Mouse (Mus musculus): ENCODE data around the gene Gsto1. TPM values are rescaled to one million over a fixed set of nuclear protein-coding genes. Genes with fewer than 3 reads are reported as not detected.

Gene Gsto1
- polyA plus RNA-seq, 1 experiment = 508 TPM

- no peak for DNase-seq (ENCODE audit: low spot score)
Measured at GRCm38 (mm10) chr19:47890489-47891130, 35.8 kb downstream of the Gsto1 start.

DNA sequence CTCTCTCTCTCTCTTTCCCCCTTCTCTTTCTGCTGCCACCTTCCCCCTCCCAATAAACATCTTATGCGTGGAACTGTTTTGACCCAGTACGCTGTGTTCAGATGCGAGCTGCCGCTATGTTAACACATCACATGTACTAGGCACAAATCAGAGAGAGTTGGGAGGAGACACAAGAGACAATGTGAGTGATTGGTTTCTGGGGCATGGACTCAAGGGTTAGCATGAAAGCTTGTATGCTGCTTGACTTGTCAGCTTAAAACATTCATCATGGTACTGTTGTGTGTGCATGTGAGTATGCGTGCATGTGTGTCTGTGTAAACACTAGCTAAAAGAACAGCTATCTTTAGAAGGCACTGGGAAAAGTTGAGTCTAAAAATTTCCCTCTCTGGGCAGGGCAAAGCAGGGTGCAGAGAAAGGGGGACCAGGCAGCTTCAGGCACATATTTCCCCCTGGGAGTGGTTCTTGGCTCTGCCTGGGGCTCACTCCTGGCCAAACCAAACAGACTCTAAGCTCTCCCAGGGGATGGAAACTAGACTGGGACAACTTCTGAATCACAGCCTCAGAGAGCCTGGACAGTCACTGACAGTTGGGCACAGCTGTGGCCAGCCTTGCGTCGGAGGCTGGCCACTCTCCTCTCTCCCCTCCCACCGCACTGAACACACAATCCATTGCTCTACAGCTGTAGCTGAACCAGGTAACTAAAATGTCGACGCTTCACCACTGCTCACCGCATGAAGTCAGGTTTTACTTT is 37.0 kb downstream of the Gsto1 start:
- DNase-seq (ENCODE audit: low spot score) = no peak

DNA sequence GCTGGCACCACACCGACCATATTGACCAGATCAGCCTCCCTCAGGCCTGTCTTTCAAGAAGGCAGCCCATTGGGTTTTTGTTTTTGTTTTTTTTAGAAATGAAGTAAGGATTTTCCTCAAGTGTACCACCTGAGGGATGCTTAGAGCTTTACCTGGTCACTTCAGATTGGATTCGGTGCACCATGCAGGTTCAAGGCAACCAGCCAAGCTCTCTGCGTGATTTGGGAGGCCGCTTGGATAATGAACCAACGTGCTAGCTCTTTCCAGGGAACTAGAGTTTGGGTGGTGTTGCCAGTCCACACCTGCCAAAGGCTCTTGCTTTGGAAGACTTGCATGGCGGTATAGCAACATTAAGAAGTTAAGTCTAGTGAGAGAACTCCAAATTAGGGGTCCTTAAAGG is 38.3 kb downstream of the Gsto1 start:
- no peak for DNase-seq (ENCODE audit: low spot score)

GRCm38 (mm10) chr19:47898472-47899079 is 43.8 kb downstream of the Gsto1 start:
- no peak for DNase-seq (ENCODE audit: low spot score)

- DNase-seq (ENCODE audit: low spot score) = no peak
Measured at GRCm38 (mm10) chr19:47900012-47900411, 45.2 kb downstream of the Gsto1 start.

- no peak for DNase-seq (ENCODE audit: low spot score)
Measured at GRCm38 (mm10) chr19:47900558-47900957, 45.8 kb downstream of the Gsto1 start.

DNA sequence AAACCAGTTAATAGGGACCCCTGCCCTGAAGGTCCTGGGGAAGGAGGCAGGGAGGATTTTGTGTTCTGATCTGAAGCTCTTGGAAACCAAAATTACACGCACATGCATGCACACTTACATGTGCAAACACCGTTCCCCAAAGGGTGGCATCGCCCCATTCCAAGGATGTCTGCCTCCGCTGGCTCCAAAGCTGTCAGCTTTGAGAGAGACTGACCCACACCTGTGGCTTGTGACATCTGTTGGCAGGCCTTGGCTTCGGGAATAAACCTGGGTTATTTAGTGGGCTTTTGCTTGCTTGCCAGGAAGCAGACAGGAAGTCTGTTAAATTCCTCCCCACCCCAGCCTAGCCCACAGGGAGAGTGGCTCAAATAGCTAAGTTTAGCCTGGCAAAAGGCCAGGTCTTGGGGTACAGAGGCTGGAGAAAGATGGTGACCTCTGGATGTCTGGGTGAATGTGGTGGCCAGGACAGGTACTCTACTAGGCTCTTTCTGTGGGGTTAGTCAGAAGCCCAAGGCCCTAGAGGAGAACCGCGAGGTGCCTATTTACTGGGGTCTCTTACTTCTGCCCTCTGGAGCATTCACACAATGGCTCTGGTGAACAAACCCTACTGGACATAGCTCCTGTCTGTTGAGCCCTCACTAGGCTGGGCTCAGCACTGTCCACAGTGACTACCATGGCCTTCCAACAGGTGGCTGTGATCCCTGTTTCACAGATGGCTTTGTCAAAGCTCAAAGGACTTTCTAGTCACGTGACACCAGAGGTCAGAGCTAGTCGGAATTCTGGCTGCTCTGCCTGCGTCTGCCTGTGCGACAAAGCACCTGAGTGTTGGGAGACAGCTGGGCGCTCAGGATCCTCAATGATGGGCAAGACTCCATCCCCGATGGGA is 47.8 kb downstream of the Gsto1 start:
- DNase-seq (ENCODE audit: low spot score) = no peak

DNA sequence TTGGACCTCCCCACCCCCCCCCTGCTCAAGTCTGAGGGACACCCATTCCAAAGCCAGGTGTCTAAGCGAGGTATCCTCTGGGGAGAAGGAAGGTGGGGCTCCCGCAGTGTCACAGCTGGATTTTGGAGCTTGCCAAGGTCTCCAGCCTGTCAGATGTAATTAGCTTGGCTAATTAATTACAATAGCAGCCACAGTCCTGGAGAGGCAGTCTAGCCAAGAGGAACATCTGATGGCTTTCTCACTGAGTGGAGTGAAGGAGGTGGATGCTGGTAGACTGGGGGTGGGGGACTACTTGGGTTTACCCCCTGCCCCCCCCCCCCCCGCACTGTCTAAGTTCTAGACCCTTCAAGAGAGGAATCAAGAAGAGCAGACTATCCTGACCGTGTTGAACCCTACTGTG is 48.9 kb downstream of the Gsto1 start:
- no peak for DNase-seq (ENCODE audit: low spot score)

- no peak for DNase-seq (ENCODE audit: low spot score)
Measured at GRCm38 (mm10) chr19:47905081-47905480, 50.3 kb downstream of the Gsto1 start.

DNA sequence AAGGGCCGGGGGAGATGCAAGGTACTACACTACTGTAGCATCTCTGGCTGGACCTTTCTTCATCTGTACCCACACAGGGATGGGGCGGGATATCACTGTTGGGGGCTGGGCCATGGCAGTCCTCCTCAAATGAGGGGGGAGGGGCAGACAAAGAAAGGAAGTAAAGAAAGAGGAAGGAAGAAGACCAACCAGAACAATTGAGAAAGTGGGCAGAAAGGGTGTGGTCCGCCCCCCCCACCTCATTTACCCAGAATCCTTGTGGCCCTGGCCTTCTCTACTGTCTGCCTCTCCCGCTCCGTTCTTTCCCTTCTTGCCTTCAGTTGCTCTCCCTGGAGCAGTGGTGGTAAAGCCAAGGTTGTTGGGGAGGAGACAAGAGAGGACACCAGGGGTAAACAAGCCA is 50.8 kb downstream of the Gsto1 start:
- no peak for DNase-seq (ENCODE audit: low spot score)

DNA sequence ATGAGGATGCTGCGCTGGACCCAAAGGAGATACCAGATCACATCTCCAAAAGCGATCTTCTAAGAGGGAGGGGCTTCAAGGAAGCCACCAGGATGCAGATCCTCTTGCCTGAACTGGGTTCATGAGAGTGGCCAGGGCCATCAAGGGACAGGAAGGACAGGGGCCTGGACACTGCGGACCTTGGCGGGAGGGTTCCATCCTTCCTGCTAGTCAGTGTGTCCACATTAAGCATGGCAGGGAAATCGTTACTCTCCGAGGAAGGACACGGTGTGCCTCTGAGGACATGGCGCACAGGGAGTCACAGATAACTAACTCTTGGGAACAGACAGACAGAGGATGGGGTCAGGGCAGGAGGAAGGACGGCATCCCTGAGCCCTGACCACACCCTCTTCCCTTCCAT is 52.8 kb downstream of the Gsto1 start:
- no peak for DNase-seq (ENCODE audit: low spot score)

GRCm38 (mm10) chr19:47908961-47909371 is 54.2 kb downstream of the Gsto1 start:
- DNase-seq (ENCODE audit: low spot score) = no peak

DNA sequence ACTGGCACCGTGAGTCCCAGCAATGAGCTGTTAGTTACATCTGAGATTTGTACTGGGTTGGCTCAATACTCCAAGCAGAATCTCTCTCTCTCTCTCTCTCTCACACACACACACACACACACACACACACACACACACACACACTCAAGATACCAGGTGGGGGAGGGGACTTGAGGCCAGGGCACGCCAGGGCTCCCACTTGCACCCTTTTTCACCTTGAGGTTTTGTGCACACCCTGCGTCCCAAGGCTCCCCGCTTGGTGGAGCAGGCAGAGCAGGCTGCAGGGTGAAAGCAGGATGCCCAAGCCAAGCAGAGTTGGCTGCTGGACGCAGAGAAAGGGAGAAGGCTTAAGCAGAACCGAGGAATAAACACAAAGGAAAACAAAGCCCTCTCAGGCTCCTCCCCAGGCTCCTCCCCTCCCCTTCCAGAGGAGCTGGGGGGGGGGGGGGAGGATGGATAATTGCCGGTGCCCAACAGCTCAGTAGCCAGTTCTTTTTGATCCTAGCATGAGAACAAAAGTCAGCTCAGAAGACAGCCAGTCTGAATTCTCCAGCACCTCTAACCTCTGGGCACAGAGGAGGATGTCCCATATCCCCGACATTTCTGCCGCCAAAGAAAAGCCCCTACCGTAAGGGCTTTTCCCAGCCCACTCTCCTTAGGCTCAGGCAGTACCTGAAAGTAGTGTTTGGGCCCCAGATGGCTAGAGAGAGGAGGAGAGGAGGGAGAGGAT is 54.8 kb downstream of the Gsto1 start:
- no peak for DNase-seq (ENCODE audit: low spot score)

DNA sequence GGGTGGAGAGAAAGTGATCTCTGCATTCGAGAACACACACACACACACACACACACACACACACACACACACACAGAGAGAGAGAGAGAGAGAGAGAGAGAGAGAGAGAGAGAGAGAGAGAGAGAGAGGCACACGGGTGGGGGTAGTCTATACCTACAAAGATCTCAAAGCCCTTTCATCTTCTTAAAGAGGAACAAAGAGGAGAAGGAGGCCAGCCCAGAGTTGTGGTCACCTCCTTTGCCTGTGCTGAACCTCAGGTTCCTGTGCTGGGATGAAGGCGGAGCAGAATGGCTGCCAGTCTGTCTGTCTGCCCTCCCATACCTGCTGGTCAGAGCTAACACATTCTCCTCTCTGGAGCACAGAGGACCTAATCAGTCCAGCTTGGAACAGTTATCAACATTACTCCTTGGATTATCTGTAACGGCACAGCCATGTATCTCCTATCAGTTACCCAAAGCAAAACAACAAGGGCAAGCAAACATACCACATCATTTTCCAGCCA is 55.4 kb downstream of the Gsto1 start:
- DNase-seq (ENCODE audit: low spot score) = no peak

GRCm38 (mm10) chr19:47910751-47911150 is 56.0 kb downstream of the Gsto1 start:
- no peak for DNase-seq (ENCODE audit: low spot score)

GRCm38 (mm10) chr19:47913344-47913743 is 58.6 kb downstream of the Gsto1 start:
- DNase-seq (ENCODE audit: low spot score) = no peak

DNA sequence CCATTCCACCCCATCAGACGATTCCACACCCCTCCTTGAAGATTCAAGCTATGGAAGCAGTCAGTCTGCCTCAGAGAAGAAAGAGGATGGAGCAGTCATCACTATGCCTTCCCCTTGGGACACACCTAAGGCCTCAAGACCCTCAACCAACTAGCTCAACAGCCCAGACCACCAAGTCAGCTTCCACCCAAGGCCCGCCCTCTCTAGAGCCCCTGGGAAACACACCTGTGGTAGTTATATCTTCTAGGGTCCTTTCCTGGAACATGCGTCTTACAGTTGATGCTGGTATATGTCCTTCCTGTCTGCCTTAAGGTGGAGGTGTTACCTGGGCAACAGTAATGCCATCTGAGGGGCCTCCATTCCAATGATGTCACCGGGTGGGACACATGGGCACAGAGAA is 59.4 kb downstream of the Gsto1 start:
- DNase-seq (ENCODE audit: low spot score) = no peak
